Mouse (Mus musculus): ENCODE data around the gene Fam19a2. TPM values are rescaled to one million over a fixed set of nuclear protein-coding genes. Genes with fewer than 3 reads are reported as not detected.

Gene Fam19a2
- total RNA-seq, 2 experiments from 2014 or later: 0.13 TPM; not detected in 1

- DNase-seq (ENCODE audit: low spot score in 2 of 2): no peak
These were observed 284.6 kb downstream of the Fam19a2 start for GRCm38 (mm10) chr10:123548391-123548790.

- no peak for DNase-seq (ENCODE audit: low spot score in 2 of 2)
These were observed 303.9 kb downstream of the Fam19a2 start for GRCm38 (mm10) chr10:123567677-123568076.

GRCm38 (mm10) chr10:123570616-123571188, 306.9 kb downstream of the Fam19a2 start:
- DNase-seq (ENCODE audit: low spot score in 2 of 2): no peak

- no peak for DNase-seq (ENCODE audit: low spot score in 2 of 2)
These were observed 308.7 kb downstream of the Fam19a2 start for GRCm38 (mm10) chr10:123572342-123573070.

GRCm38 (mm10) chr10:123577823-123578222, 314.0 kb downstream of the Fam19a2 start:
- no peak for DNase-seq (ENCODE audit: low spot score in 2 of 2)

- no peak for DNase-seq (ENCODE audit: low spot score in 2 of 2)
These were observed 315.2 kb downstream of the Fam19a2 start for GRCm38 (mm10) chr10:123579012-123579411.

GRCm38 (mm10) chr10:123595043-123595442, 331.2 kb downstream of the Fam19a2 start:
- DNase-seq (ENCODE audit: low spot score in 2 of 2): no peak

GRCm38 (mm10) chr10:123597059-123597458, 333.3 kb downstream of the Fam19a2 start:
- no peak for DNase-seq (ENCODE audit: low spot score in 2 of 2)

GRCm38 (mm10) chr10:123605671-123606070, 341.9 kb downstream of the Fam19a2 start:
- no peak for DNase-seq (ENCODE audit: low spot score in 2 of 2)

GRCm38 (mm10) chr10:123626691-123627090, 362.9 kb downstream of the Fam19a2 start:
- no peak for DNase-seq (ENCODE audit: low spot score in 2 of 2)

GRCm38 (mm10) chr10:123629248-123629744, 365.5 kb downstream of the Fam19a2 start:
- no peak for DNase-seq (ENCODE audit: low spot score in 2 of 2)

- DNase-seq (ENCODE audit: low spot score in 2 of 2): no peak
These were observed 368.2 kb downstream of the Fam19a2 start for GRCm38 (mm10) chr10:123632029-123632428.

GRCm38 (mm10) chr10:123636655-123637054, 372.9 kb downstream of the Fam19a2 start:
- no peak for DNase-seq (ENCODE audit: low spot score in 2 of 2)

GRCm38 (mm10) chr10:123637496-123637895, 373.7 kb downstream of the Fam19a2 start:
- no peak for DNase-seq (ENCODE audit: low spot score in 2 of 2)

GRCm38 (mm10) chr10:123645568-123645967, 381.8 kb downstream of the Fam19a2 start:
- no peak for DNase-seq (ENCODE audit: low spot score in 2 of 2)

GRCm38 (mm10) chr10:123671208-123671607, 407.4 kb downstream of the Fam19a2 start:
- DNase-seq (ENCODE audit: low spot score in 2 of 2): no peak

GRCm38 (mm10) chr10:123678284-123678864, 414.6 kb downstream of the Fam19a2 start:
- DNase-seq (ENCODE audit: low spot score in 2 of 2): no peak

GRCm38 (mm10) chr10:123682718-123683255, 419.0 kb downstream of the Fam19a2 start:
- no peak for DNase-seq (ENCODE audit: low spot score in 2 of 2)

GRCm38 (mm10) chr10:123692186-123692925, 428.6 kb downstream of the Fam19a2 start:
- no peak for DNase-seq (ENCODE audit: low spot score in 2 of 2)

- DNase-seq (ENCODE audit: low spot score in 2 of 2): no peak
These were observed 429.1 kb downstream of the Fam19a2 start for GRCm38 (mm10) chr10:123692926-123693224.

- no peak for DNase-seq (ENCODE audit: low spot score in 2 of 2)
These were observed 438.8 kb downstream of the Fam19a2 start for GRCm38 (mm10) chr10:123702595-123702994.

Measured in gastrocnemius, postnatal 4 days (tissue).